ENCODE assay signal across 14 mouse cellular contexts in the genomic region with DNA sequence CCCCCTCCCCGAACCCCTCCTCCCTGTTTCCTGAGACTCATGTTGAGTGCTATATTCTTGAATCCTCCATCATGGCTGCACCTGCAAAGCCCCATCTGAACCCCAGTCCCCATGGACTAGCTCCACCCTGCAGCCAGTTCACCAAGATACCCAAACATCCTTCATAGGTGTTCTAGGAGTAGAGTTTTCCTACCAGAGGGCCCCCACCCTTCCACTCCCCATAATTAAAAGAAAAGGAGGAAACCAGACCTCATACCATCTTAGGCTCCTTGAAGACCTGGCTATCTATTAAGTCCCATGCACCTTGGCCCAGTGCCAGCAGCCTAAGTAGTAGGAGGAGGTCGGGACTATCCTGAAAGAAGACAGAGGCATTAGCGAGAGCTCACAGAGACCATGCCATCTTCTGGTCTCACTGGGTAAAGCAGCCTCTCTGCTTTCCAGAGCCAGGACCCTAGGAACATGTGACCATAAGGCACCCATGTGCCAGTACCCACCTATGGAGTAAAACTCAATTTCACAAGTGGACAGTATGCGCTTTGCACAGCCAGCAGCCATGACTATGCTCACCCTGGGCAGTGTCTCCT. TPM values are rescaled to one million over a fixed set of nuclear protein-coding genes. Genes with fewer than 3 reads are reported as not detected.
DNase-seq lines count a peak whose midpoint lies in the region; ATAC-seq lines count a peak whose summit lies in the region.
"Had no signal": no experiment of that assay in that cellular context is flagged by ENCODE, and none has a peak within 500 bp of the region (broad histone marks: within the 10 kb centered on the region; RNA-seq: fewer than 3 reads in every experiment).

No protein-coding gene starts in this region.

- peak; percentile 31; the same call in 1 of the 2 replicates for ATAC-seq in hindbrain, embryonic 15.5 days (ENCODE audit: low FRiP score, low read depth)
- no peak for ATAC-seq in hindbrain, embryonic 13.5 days (ENCODE audit: low FRiP score)
- ATAC-seq in midbrain, embryonic 11.5 days (ENCODE audit: low FRiP score) = 0 out of 2 replicates have a peak, but pooled peaks have one; percentile 19
- no peak for ATAC-seq in midbrain, embryonic 15.5 days (replicated peaks)
- peak; percentile 73; the same call in 1 of the 2 replicates for ATAC-seq in common myeloid progenitor, adult 5-6 weeks (replicated peaks; ENCODE audit: low read depth, poor library complexity, severe bottlenecking)
- ATAC-seq in CD4-positive, CD25-positive, alpha-beta regulatory T cell, adult 4 months = no peak
- ATAC-seq: midbrain, embryonic 13.5 days had no signal

- peaks cover 63% of the 10 kb centered on the region for H3K36me3 ChIP-seq in hindbrain, embryonic 15.5 days
- H3K36me3 ChIP-seq in hindbrain, embryonic 13.5 days = peaks cover 94% of the 10 kb centered on the region
- peaks cover 25% of the 10 kb centered on the region for H3K36me3 ChIP-seq in midbrain, embryonic 11.5 days (ENCODE audit: control insufficient read depth, insufficient read depth, low read length)
- peaks cover 48% of the 10 kb centered on the region for H3K36me3 ChIP-seq in midbrain, embryonic 15.5 days (replicated peaks)

- no peak overlapping the region for H3K9ac ChIP-seq in hindbrain, embryonic 15.5 days
- no peak overlapping the region for H3K9ac ChIP-seq in hindbrain, embryonic 13.5 days
- no peak overlapping the region for H3K9ac ChIP-seq in midbrain, embryonic 11.5 days (ENCODE audit: low read length)
- H3K9ac ChIP-seq in midbrain, embryonic 15.5 days = no peak overlapping the region
- H3K9ac ChIP-seq: midbrain, embryonic 13.5 days had no signal

- H3K4me3 ChIP-seq in hindbrain, embryonic 15.5 days = no peak overlapping the region
- no peak overlapping the region for H3K4me3 ChIP-seq in hindbrain, embryonic 13.5 days
- no peak overlapping the region for H3K4me3 ChIP-seq in midbrain, embryonic 11.5 days (ENCODE audit: low read depth, low read length)
- H3K4me3 ChIP-seq in midbrain, embryonic 15.5 days = no peak overlapping the region
- H3K4me3 ChIP-seq: midbrain, embryonic 13.5 days had no signal

- H3K9me3 ChIP-seq in hindbrain, embryonic 15.5 days = no peaks in the 10 kb centered on the region
- no peaks in the 10 kb centered on the region for H3K9me3 ChIP-seq in hindbrain, embryonic 13.5 days
- H3K9me3 ChIP-seq in midbrain, embryonic 11.5 days (ENCODE audit: control insufficient read depth, low read length) = no peaks in the 10 kb centered on the region
- H3K9me3 ChIP-seq in midbrain, embryonic 15.5 days = no peaks in the 10 kb centered on the region
- H3K9me3 ChIP-seq: midbrain, embryonic 13.5 days had no signal

- peak; percentile 56 for DNase-seq in midbrain, embryonic 11.5 days (ENCODE audit: low spot score, missing footprints)
- DNase-seq in spleen, postnatal 36 days (ENCODE audit: low spot score in 2 of 2) = peak; percentile 14 to 39
- no peak for DNase-seq in c-Kit-positive CD71-positive TER-119-positive erythroid progenitor cells, embryonic 14.5 days (ENCODE audit: low spot score)
- DNase-seq: cerebellum, postnatal 36 days; kidney, adult 8-10 months; left cerebral cortex, postnatal 4 days; thymus, postnatal 14 days had no signal

- H3K27ac ChIP-seq in hindbrain, embryonic 15.5 days (replicated peaks) = no peak overlapping the region
- no peak overlapping the region for H3K27ac ChIP-seq in hindbrain, embryonic 13.5 days
- no peak overlapping the region for H3K27ac ChIP-seq in midbrain, embryonic 11.5 days (ENCODE audit: low read depth, low read length)
- no peak overlapping the region for H3K27ac ChIP-seq in midbrain, embryonic 15.5 days
- H3K27ac ChIP-seq: midbrain, embryonic 13.5 days had no signal

- WGBS in hindbrain, embryonic 15.5 days = 66% methylated on average over 4 of the region's 4 CpGs
- 71% methylated on average over 4 of the region's 4 CpGs for WGBS in hindbrain, embryonic 13.5 days
- WGBS in midbrain, embryonic 11.5 days = 68% methylated on average over 4 of the region's 4 CpGs
- WGBS in midbrain, embryonic 15.5 days = 68% methylated on average over 4 of the region's 4 CpGs

- H3K27me3 ChIP-seq in hindbrain, embryonic 15.5 days = no peaks in the 10 kb centered on the region
- no peaks in the 10 kb centered on the region for H3K27me3 ChIP-seq in hindbrain, embryonic 13.5 days
- H3K27me3 ChIP-seq in midbrain, embryonic 11.5 days (ENCODE audit: control insufficient read depth, insufficient read depth, low read length) = no peaks in the 10 kb centered on the region
- H3K27me3 ChIP-seq in midbrain, embryonic 15.5 days (replicated peaks) = no peaks in the 10 kb centered on the region
- H3K27me3 ChIP-seq: midbrain, embryonic 13.5 days had no signal

- peaks cover 19% of the 10 kb centered on the region for H3K4me1 ChIP-seq in hindbrain, embryonic 15.5 days (replicated peaks)
- H3K4me1 ChIP-seq in hindbrain, embryonic 13.5 days (replicated peaks) = peaks cover 18% of the 10 kb centered on the region
- no peaks in the 10 kb centered on the region for H3K4me1 ChIP-seq in midbrain, embryonic 11.5 days (ENCODE audit: control insufficient read depth, insufficient read depth, low read length)
- H3K4me1 ChIP-seq in midbrain, embryonic 15.5 days = peaks cover 14% of the 10 kb centered on the region

- no peak overlapping the region for H3K4me2 ChIP-seq in hindbrain, embryonic 15.5 days
- no peak overlapping the region for H3K4me2 ChIP-seq in hindbrain, embryonic 13.5 days
- no peak overlapping the region for H3K4me2 ChIP-seq in midbrain, embryonic 11.5 days
- no peak overlapping the region for H3K4me2 ChIP-seq in midbrain, embryonic 15.5 days
- H3K4me2 ChIP-seq: midbrain, embryonic 13.5 days had no signal

RNA-seq across cellular contexts. Expression of a gene that starts 7.0 kb away (rescaled TPM):
- polyA plus RNA-seq in hindbrain, embryonic 15.5 days (2015; fragmentation: Nextera tagmentation; extraction: Ambion mirVana) = 1.9 and 2.3 TPM in 2 replicates
- 1.6 and 1.9 TPM in 2 replicates for polyA plus RNA-seq in hindbrain, embryonic 13.5 days (2015; fragmentation: Nextera tagmentation; extraction: Ambion mirVana)
- polyA plus RNA-seq in midbrain, embryonic 11.5 days (2014; fragmentation: Nextera tagmentation; extraction: Ambion mirVana) = 1.4 and 1.5 TPM in 2 replicates
- polyA plus RNA-seq in midbrain, embryonic 15.5 days (2015; fragmentation: Nextera tagmentation; extraction: Ambion mirVana) = 1.9 and 2.0 TPM in 2 replicates
- total RNA-seq in common myeloid progenitor, adult 5-6 weeks (2017) = 15.7 and 18.1 TPM in 2 replicates
- polyA plus RNA-seq in CD4-positive, CD25-positive, alpha-beta regulatory T cell, adult 4 months (2017; shearing (Covaris generic)) = 10 to 100 TPM; 60.5 to 94.3 TPM

RNA-seq across cellular contexts. Expression of a gene that starts 7.6 kb away (rescaled TPM):
- polyA plus RNA-seq in hindbrain, embryonic 15.5 days (2015; fragmentation: Nextera tagmentation; extraction: Ambion mirVana) = 108 and 112 TPM in 2 replicates
- 98.3 and 104 TPM in 2 replicates for polyA plus RNA-seq in hindbrain, embryonic 13.5 days (2015; fragmentation: Nextera tagmentation; extraction: Ambion mirVana)
- 96.4 and 102 TPM in 2 replicates for polyA plus RNA-seq in midbrain, embryonic 11.5 days (2014; fragmentation: Nextera tagmentation; extraction: Ambion mirVana)
- polyA plus RNA-seq in midbrain, embryonic 15.5 days (2015; fragmentation: Nextera tagmentation; extraction: Ambion mirVana) = 126 and 129 TPM in 2 replicates
- 28.8 and 47.4 TPM in 2 replicates for total RNA-seq in common myeloid progenitor, adult 5-6 weeks (2017)
- 10 to 100 TPM; 48.2 to 55.8 TPM for polyA plus RNA-seq in CD4-positive, CD25-positive, alpha-beta regulatory T cell, adult 4 months (2017; shearing (Covaris generic))

RNA-seq across cellular contexts. Expression of a gene that starts 10.7 kb away (rescaled TPM):
- polyA plus RNA-seq in hindbrain, embryonic 15.5 days (2015; fragmentation: Nextera tagmentation; extraction: Ambion mirVana) = not detected in 2 replicates
- not detected in 2 replicates for polyA plus RNA-seq in hindbrain, embryonic 13.5 days (2015; fragmentation: Nextera tagmentation; extraction: Ambion mirVana)
- polyA plus RNA-seq in midbrain, embryonic 11.5 days (2014; fragmentation: Nextera tagmentation; extraction: Ambion mirVana) = not detected in 2 replicates
- polyA plus RNA-seq in midbrain, embryonic 15.5 days (2015; fragmentation: Nextera tagmentation; extraction: Ambion mirVana) = not detected in 2 replicates
- total RNA-seq in common myeloid progenitor, adult 5-6 weeks (2017) = not detected in 2 replicates
- polyA plus RNA-seq in CD4-positive, CD25-positive, alpha-beta regulatory T cell, adult 4 months (2017; shearing (Covaris generic)) = not detected
- total RNA-seq: adrenal gland, postnatal 36 days; left cerebral cortex, postnatal 4 days had no signal
- polyA plus RNA-seq: midbrain, embryonic 13.5 days had no signal

RNA-seq across cellular contexts. Expression of a gene that starts 14.8 kb away (rescaled TPM):
- polyA plus RNA-seq in hindbrain, embryonic 15.5 days (2015; fragmentation: Nextera tagmentation; extraction: Ambion mirVana) = 0.70 and 0.72 TPM in 2 replicates
- polyA plus RNA-seq in hindbrain, embryonic 13.5 days (2015; fragmentation: Nextera tagmentation; extraction: Ambion mirVana) = 0.40 and 1.3 TPM in 2 replicates
- 0.94 TPM in 1 of 2 replicates, not detected in the other for polyA plus RNA-seq in midbrain, embryonic 11.5 days (2014; fragmentation: Nextera tagmentation; extraction: Ambion mirVana)
- 0.43 and 0.78 TPM in 2 replicates for polyA plus RNA-seq in midbrain, embryonic 15.5 days (2015; fragmentation: Nextera tagmentation; extraction: Ambion mirVana)
- total RNA-seq in common myeloid progenitor, adult 5-6 weeks (2017) = not detected in 2 replicates
- polyA plus RNA-seq in CD4-positive, CD25-positive, alpha-beta regulatory T cell, adult 4 months (2017; shearing (Covaris generic)) = not detected
- total RNA-seq: adrenal gland, postnatal 36 days; left cerebral cortex, postnatal 4 days had no signal
- polyA plus RNA-seq: midbrain, embryonic 13.5 days had no signal

RNA-seq across cellular contexts. Expression of a gene that starts 20.8 kb away (rescaled TPM):
- 444 and 468 TPM in 2 replicates for polyA plus RNA-seq in hindbrain, embryonic 15.5 days (2015; fragmentation: Nextera tagmentation; extraction: Ambion mirVana)
- 349 and 363 TPM in 2 replicates for polyA plus RNA-seq in hindbrain, embryonic 13.5 days (2015; fragmentation: Nextera tagmentation; extraction: Ambion mirVana)
- polyA plus RNA-seq in midbrain, embryonic 11.5 days (2014; fragmentation: Nextera tagmentation; extraction: Ambion mirVana) = 535 and 571 TPM in 2 replicates
- 364 and 396 TPM in 2 replicates for polyA plus RNA-seq in midbrain, embryonic 15.5 days (2015; fragmentation: Nextera tagmentation; extraction: Ambion mirVana)
- total RNA-seq in common myeloid progenitor, adult 5-6 weeks (2017) = 486 and 513 TPM in 2 replicates
- 100 to 1,000 TPM in 1 of 2 experiments, 10 to 100 TPM in 1; 94.5 to 120 TPM for polyA plus RNA-seq in CD4-positive, CD25-positive, alpha-beta regulatory T cell, adult 4 months (2017; shearing (Covaris generic))

Comparison
In these comparisons a context has a peak if more than half of its experiments do, and no peak if none do; other contexts are left out.
1. ATAC-seq: peak in hindbrain, embryonic 15.5 days (single experiment), midbrain, embryonic 11.5 days (single experiment) and common myeloid progenitor, adult 5-6 weeks (single experiment); none in hindbrain, embryonic 13.5 days (single experiment), midbrain, embryonic 15.5 days (single experiment) and CD4-positive, CD25-positive, alpha-beta regulatory T cell, adult 4 months (single experiment).
2. RNA of a gene that starts 7.0 kb away (polyA plus RNA-seq): 60.5 to 94.3 TPM in CD4-positive, CD25-positive, alpha-beta regulatory T cell, adult 4 months; 1.9 to 2.0 TPM in midbrain, embryonic 15.5 days, 1.9 to 2.3 TPM in hindbrain, embryonic 15.5 days, 1.6 to 1.9 TPM in hindbrain, embryonic 13.5 days and 1.4 to 1.5 TPM in midbrain, embryonic 11.5 days; every median in the first group is over 10 times any median in the second.